Comparison of ENCODE assay signal across 26 mouse cellular contexts in genomic region chr13:50751732-50752131, GRCm38 (mm10). TPM values are rescaled to one million over a fixed set of nuclear protein-coding genes. Genes with fewer than 3 reads are reported as not detected.
DNase-seq lines count a peak whose midpoint lies in the region; ATAC-seq and TF ChIP-seq lines count a peak whose summit lies in the region.
"Had no signal": no experiment of that assay in that cellular context is flagged by ENCODE, and none has a peak within 500 bp of the region (broad histone marks: within the 10 kb centered on the region; RNA-seq: fewer than 3 reads in every experiment).

No protein-coding gene starts in this region.

- WGBS in embryonic facial prominence, embryonic 12.5 days, result 85% methylated on average over 2 of the region's 2 CpGs
- 88% methylated on average over 2 of the region's 2 CpGs for WGBS in embryonic facial prominence, embryonic 10.5 days
- WGBS in neural tube, embryonic 12.5 days, result 78% methylated on average over 2 of the region's 2 CpGs
- 86% methylated on average over 2 of the region's 2 CpGs for WGBS in neural tube, embryonic 15.5 days

- no peak for DNase-seq in embryonic facial prominence, embryonic 10.5 days (ENCODE audit: low spot score)
- DNase-seq in MEL (ENCODE audit: low read depth, low spot score), result no peak
- DNase-seq in cerebellum, postnatal 10 days, result no peak
- DNase-seq: adrenal gland, adult 2 months; adrenal gland, postnatal 10 days; adrenal gland, postnatal 25 days; B cell, adult 2 months; cerebellum, adult 11 months; cerebellum, adult 18-20 months; cerebellum, adult 8-10 months; cerebellum, adult 9-11 months; cerebellum, postnatal 25 days; forebrain, postnatal 0 days had no signal

- H3K9me3 ChIP-seq in embryonic facial prominence, embryonic 12.5 days, result no peaks in the 10 kb centered on the region
- H3K9me3 ChIP-seq in embryonic facial prominence, embryonic 10.5 days, result no peaks in the 10 kb centered on the region
- H3K9me3 ChIP-seq in neural tube, embryonic 12.5 days, result no peaks in the 10 kb centered on the region
- H3K9me3 ChIP-seq in neural tube, embryonic 15.5 days (replicated peaks), result no peaks in the 10 kb centered on the region
- H3K9me3 ChIP-seq in MEL (replicated peaks; ENCODE audit: insufficient read depth, low read length), result no peaks in the 10 kb centered on the region
- H3K9me3 ChIP-seq: forebrain, embryonic 13.5 days; forebrain, embryonic 15.5 days had no signal

- TF ChIP-seq CTCF in MEL (IDR thresholded peaks at IDR 0.05 in 2 of 3, conservative IDR thresholded peaks at IDR 0.05 in 1 of 3; ENCODE audit: control insufficient read depth in 1 of 3, insufficient read depth in 1 of 3, low read depth in 2 of 3, low read length in 3 of 3, poor library complexity in 1 of 3, severe bottlenecking in 1 of 3), result no peak

- no peaks in the 10 kb centered on the region for H3K27me3 ChIP-seq in embryonic facial prominence, embryonic 12.5 days
- no peaks in the 10 kb centered on the region for H3K27me3 ChIP-seq in embryonic facial prominence, embryonic 10.5 days (replicated peaks; ENCODE audit: low read depth, poor library complexity, severe bottlenecking)
- no peaks in the 10 kb centered on the region for H3K27me3 ChIP-seq in neural tube, embryonic 12.5 days (replicated peaks)
- H3K27me3 ChIP-seq in neural tube, embryonic 15.5 days (replicated peaks), result no peaks in the 10 kb centered on the region
- no peaks in the 10 kb centered on the region for H3K27me3 ChIP-seq in MEL (ENCODE audit: control insufficient read depth in 1 of 2, insufficient read depth in 2 of 2, low read length in 2 of 2)
- H3K27me3 ChIP-seq: forebrain, embryonic 13.5 days; forebrain, embryonic 15.5 days had no signal

- no peak overlapping the region for H3K4me3 ChIP-seq in embryonic facial prominence, embryonic 12.5 days
- no peak overlapping the region for H3K4me3 ChIP-seq in embryonic facial prominence, embryonic 10.5 days
- no peak overlapping the region for H3K4me3 ChIP-seq in neural tube, embryonic 12.5 days
- no peak overlapping the region for H3K4me3 ChIP-seq in neural tube, embryonic 15.5 days (replicated peaks)
- H3K4me3 ChIP-seq in MEL (ENCODE audit: control insufficient read depth in 1 of 2, insufficient read depth in 1 of 2, low read depth in 2 of 2, low read length in 2 of 2), result no peak overlapping the region
- H3K4me3 ChIP-seq: forebrain, embryonic 13.5 days; forebrain, embryonic 15.5 days had no signal

- no peak for TF ChIP-seq EP300 in MEL (IDR thresholded peaks at IDR 0.05; ENCODE audit: low read depth in 1 of 2, low read length in 2 of 2)

- TF ChIP-seq RAD21 in MEL (IDR thresholded peaks at IDR 0.05; ENCODE audit: low read depth, low read length), result no peak

- no peak overlapping the region for H3K4me2 ChIP-seq in embryonic facial prominence, embryonic 12.5 days (replicated peaks)
- H3K4me2 ChIP-seq in neural tube, embryonic 12.5 days (replicated peaks), result no peak overlapping the region
- no peak overlapping the region for H3K4me2 ChIP-seq in neural tube, embryonic 15.5 days
- H3K4me2 ChIP-seq: forebrain, embryonic 13.5 days; forebrain, embryonic 15.5 days had no signal

- no peaks in the 10 kb centered on the region for H3K4me1 ChIP-seq in embryonic facial prominence, embryonic 12.5 days
- no peaks in the 10 kb centered on the region for H3K4me1 ChIP-seq in embryonic facial prominence, embryonic 10.5 days
- H3K4me1 ChIP-seq in neural tube, embryonic 12.5 days, result peaks cover 3% of the 10 kb centered on the region; the same call in 1 of the 2 replicates
- no peaks in the 10 kb centered on the region for H3K4me1 ChIP-seq in neural tube, embryonic 15.5 days
- no peaks in the 10 kb centered on the region for H3K4me1 ChIP-seq in MEL (ENCODE audit: control insufficient read depth in 1 of 2, insufficient read depth in 2 of 2, low read length in 2 of 2)
- H3K4me1 ChIP-seq: forebrain, embryonic 13.5 days; forebrain, embryonic 15.5 days had no signal

- no peak overlapping the region for H3K9ac ChIP-seq in embryonic facial prominence, embryonic 12.5 days
- no peak overlapping the region for H3K9ac ChIP-seq in neural tube, embryonic 12.5 days
- no peak overlapping the region for H3K9ac ChIP-seq in neural tube, embryonic 15.5 days (replicated peaks)
- no peak overlapping the region for H3K9ac ChIP-seq in MEL (ENCODE audit: control insufficient read depth, low read depth, low read length, poor library complexity, severe bottlenecking)
- H3K9ac ChIP-seq: forebrain, embryonic 13.5 days; forebrain, embryonic 15.5 days; forebrain, postnatal 0 days had no signal

- no peaks in the 10 kb centered on the region for H3K79me2 ChIP-seq in MEL (ENCODE audit: control insufficient read depth, insufficient read depth, low read length, poor library complexity)

- ATAC-seq in embryonic facial prominence, embryonic 12.5 days (ENCODE audit: insufficient number of reproducible peaks, insufficient read depth, low FRiP score, low TSS enrichment), result peak; percentile 54; the same call in 1 of the 2 replicates
- 0 out of 2 replicates have a peak, but pooled peaks have one; percentile 4 for ATAC-seq in neural tube, embryonic 12.5 days (ENCODE audit: low FRiP score, low read depth)
- no peak for ATAC-seq in neural tube, embryonic 15.5 days (ENCODE audit: low FRiP score)
- ATAC-seq: CD4-positive, CD25-positive, alpha-beta regulatory T cell, adult 4 months; forebrain, embryonic 13.5 days; forebrain, embryonic 15.5 days; forebrain, postnatal 0 days had no signal

- no peak overlapping the region for H3K27ac ChIP-seq in embryonic facial prominence, embryonic 12.5 days
- no peak overlapping the region for H3K27ac ChIP-seq in embryonic facial prominence, embryonic 10.5 days (replicated peaks)
- H3K27ac ChIP-seq in neural tube, embryonic 12.5 days, result no peak overlapping the region
- H3K27ac ChIP-seq in neural tube, embryonic 15.5 days (replicated peaks), result no peak overlapping the region
- no peak overlapping the region for H3K27ac ChIP-seq in MEL (ENCODE audit: control insufficient read depth, low read depth, low read length)
- H3K27ac ChIP-seq: forebrain, embryonic 13.5 days; forebrain, embryonic 15.5 days had no signal

- no peak for TF ChIP-seq POLR2A in MEL (IDR thresholded peaks at IDR 0.05; ENCODE audit: control insufficient read depth in 1 of 2, insufficient read depth in 1 of 2, low read depth in 1 of 2, low read length in 2 of 2, poor library complexity in 1 of 2)

- no peaks in the 10 kb centered on the region for H3K36me3 ChIP-seq in embryonic facial prominence, embryonic 12.5 days
- no peaks in the 10 kb centered on the region for H3K36me3 ChIP-seq in embryonic facial prominence, embryonic 10.5 days (replicated peaks)
- H3K36me3 ChIP-seq in neural tube, embryonic 12.5 days, result no peaks in the 10 kb centered on the region
- no peaks in the 10 kb centered on the region for H3K36me3 ChIP-seq in neural tube, embryonic 15.5 days
- no peaks in the 10 kb centered on the region for H3K36me3 ChIP-seq in MEL (ENCODE audit: control insufficient read depth in 1 of 2, insufficient read depth in 2 of 2, low read length in 2 of 2)
- H3K36me3 ChIP-seq: forebrain, embryonic 15.5 days; G1E had no signal

TF ChIP-seq in MEL, 35 proteins besides CTCF, POLR2A, EP300 and RAD21:
- no peak for TF ChIP-seq JUND (IDR thresholded peaks at IDR 0.05; ENCODE audit: low read depth, low read length)
- TF ChIP-seq NELFE (IDR thresholded peaks at IDR 0.05; ENCODE audit: low read depth, low read length), result no peak
- no peak for TF ChIP-seq ELF1 (IDR thresholded peaks at IDR 0.05; ENCODE audit: low read depth, low read length)
- TF ChIP-seq POLR2AphosphoS5 (IDR thresholded peaks at IDR 0.05; ENCODE audit: borderline replicate concordance, low read depth, low read length), result no peak
- 0 out of 2 replicates have a peak, but pooled peaks have one; percentile 11 for TF ChIP-seq MAFK (IDR thresholded peaks at IDR 0.05; ENCODE audit: borderline replicate concordance, low read depth, low read length)
TF ChIP-seq in MEL: peak in this region for 1.

RNA-seq across cellular contexts. Expression of gene Gm8765, which starts 53.6 kb away (rescaled TPM):
- polyA plus RNA-seq in embryonic facial prominence, embryonic 12.5 days (2016; fragmentation: Nextera tagmentation; extraction: Ambion mirVana), result not detected in 2 replicates
- not detected in 2 replicates for polyA plus RNA-seq in embryonic facial prominence, embryonic 10.5 days (2016; fragmentation: Nextera tagmentation; extraction: Ambion mirVana)
- polyA plus RNA-seq in neural tube, embryonic 12.5 days (2016; fragmentation: Nextera tagmentation; extraction: Ambion mirVana), result not detected in 2 replicates
- not detected in 2 replicates for polyA plus RNA-seq in neural tube, embryonic 15.5 days (2015; fragmentation: Nextera tagmentation; extraction: Ambion mirVana)
- not detected in 2 replicates for total RNA-seq in MEL (2012; rRNA removed)
- not detected for polyA plus RNA-seq in MEL (2012; ENCODE audit: insufficient read depth in 1 of 2, insufficient read length in 2 of 2, low read depth in 1 of 2, low replicate concordance in 2 of 2, missing spikeins in 1 of 2)
- total RNA-seq: adrenal gland, adult 2 months; adrenal gland, postnatal 10 days; adrenal gland, postnatal 25 days; adrenal gland, postnatal 4 days; forebrain, postnatal 0 days had no signal
- polyA plus RNA-seq: adrenal gland, adult 2 months; brain, embryonic 14.5 days; CD4-positive, CD25-positive, alpha-beta regulatory T cell, adult 4 months; cortical plate, adult 2 months; embryonic facial prominence, embryonic 11.5 days; embryonic facial prominence, embryonic 14.5 days; forebrain, embryonic 11.5 days; forebrain, embryonic 13.5 days; forebrain, embryonic 15.5 days; forebrain, postnatal 0 days; G1E had no signal
